Mouse (Mus musculus) hematopoietic multipotent progenitor cell, adult 10-12 weeks (in vitro differentiated cells): Measurements from ENCODE around the gene Olfr786. TPM values are rescaled to one million over a fixed set of nuclear protein-coding genes. Genes with fewer than 3 reads are reported as not detected.

Experiments
- polyA plus RNA-seq: library from polyadenylated mRNA; stranded (reverse); fragments of >175 nt; gene quantifications from 2 replicates; pipeline ENCODE4 v1.2.3, GENCODE M21; 2012; ENCODE audit warnings: low replicate concordance

Gene Olfr786
- not detected in 2 replicates for polyA plus RNA-seq

DNA sequence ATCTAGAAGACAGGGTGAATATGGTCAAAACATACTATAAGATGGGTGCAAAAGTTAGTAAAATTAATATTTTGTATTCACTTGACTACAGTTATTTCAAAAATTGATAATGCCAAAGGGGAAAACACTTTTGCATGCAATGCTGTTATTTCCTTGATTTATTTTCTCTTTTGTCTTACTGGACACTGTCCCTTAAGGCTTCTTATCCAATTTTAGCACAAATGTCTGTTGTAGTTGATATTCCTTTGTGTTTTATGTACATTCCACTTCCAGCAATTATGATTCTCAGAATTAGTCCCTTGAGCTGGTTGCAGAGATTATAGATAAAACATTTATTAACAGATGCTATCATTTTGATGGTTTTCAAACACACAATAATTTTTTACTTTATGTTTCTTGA lies at the start of gene Olfr786:
Gene Olfr786 (plus strand): TSS at position 301 of the 400 bp plus-strand sequence.

GRCm38 (mm10) chr10:129383783-129384182 lies 43.3 kb upstream of the Olfr786 start, which contains the start of gene Olfr784:
Gene Olfr784, plus strand, starts transcription at chr10:129384083.

GRCm38 (mm10) chr10:129405126-129405525 lies 22.0 kb upstream of the Olfr786 start, which contains the start of gene Olfr785:
Gene Olfr785, plus strand, starts transcription at chr10:129405426.

DNA sequence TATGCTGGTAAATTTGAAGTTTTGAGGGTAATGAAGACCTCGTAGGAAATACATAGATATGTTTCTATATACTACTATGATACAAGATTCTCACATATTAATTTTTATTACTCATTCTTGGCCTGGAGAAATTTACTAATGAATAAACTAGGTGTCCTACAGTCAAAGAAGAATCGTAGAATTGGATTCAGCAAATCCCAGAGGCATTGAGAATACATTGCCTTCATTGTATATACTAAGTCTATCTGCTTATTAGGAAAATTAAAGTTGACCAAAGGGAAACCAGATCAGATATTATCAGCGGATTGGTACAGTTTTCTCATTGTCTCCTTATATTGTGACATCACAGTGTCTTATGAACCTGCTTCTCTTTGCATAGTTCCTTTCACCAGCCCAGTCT lies 34.5 kb downstream of the Olfr786 start, which contains the start of gene Olfr787:
Gene Olfr787 (plus strand): TSS at position 301 of the 400 bp plus-strand sequence.

GRCm38 (mm10) chr10:129470698-129471097 lies 43.6 kb downstream of the Olfr786 start, which contains the start of gene Olfr788:
Gene Olfr788, plus strand, starts transcription at chr10:129470998.

DNA sequence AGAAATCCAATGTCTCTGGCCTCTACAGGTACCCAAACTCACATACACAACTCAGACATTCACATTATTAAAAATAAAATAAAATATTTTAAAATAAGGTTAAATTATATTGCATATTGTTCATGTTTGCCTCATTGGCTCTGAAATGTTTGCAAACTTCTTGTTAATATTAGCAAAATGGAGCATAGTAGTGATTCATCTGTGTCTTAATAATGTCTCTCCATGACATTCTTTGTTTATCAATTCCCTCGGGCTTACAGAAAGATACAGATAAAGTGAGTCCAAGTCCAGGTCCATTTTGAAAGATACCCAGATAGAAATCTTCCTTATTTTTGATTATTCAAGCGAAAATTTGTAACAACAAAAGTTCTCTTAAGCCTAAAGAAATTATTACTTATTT lies 57.3 kb downstream of the Olfr786 start, which contains the start of gene Olfr789:
Gene Olfr789 (plus strand): TSS at position 301 of the 400 bp plus-strand sequence.

Other genes with a start within 250 kb of the Olfr786 start
- gene Olfr772, start 249.4 kb upstream of the Olfr786 start, polyA plus RNA-seq: not detected in 2 replicates
- not detected in 2 replicates for gene Olfr773, start 239.9 kb upstream of the Olfr786 start, polyA plus RNA-seq
- not detected in 2 replicates for gene Olfr774, start 191.1 kb upstream of the Olfr786 start, polyA plus RNA-seq
- gene Olfr775, start 178.9 kb upstream of the Olfr786 start, polyA plus RNA-seq: not detected in 2 replicates
- gene Olfr776, start 168.2 kb upstream of the Olfr786 start, polyA plus RNA-seq: not detected in 2 replicates
- not detected in 2 replicates for gene Olfr777, start 155.8 kb upstream of the Olfr786 start, polyA plus RNA-seq
- gene Olfr780, start 109.2 kb upstream of the Olfr786 start, polyA plus RNA-seq: not detected in 2 replicates
- gene Olfr781, start 98.5 kb upstream of the Olfr786 start, polyA plus RNA-seq: not detected in 2 replicates
- gene Olfr782, start 78.5 kb upstream of the Olfr786 start, polyA plus RNA-seq: not detected in 2 replicates
- not detected in 2 replicates for gene Olfr784, start 43.2 kb upstream of the Olfr786 start, polyA plus RNA-seq
- gene Olfr785, start 21.9 kb upstream of the Olfr786 start, polyA plus RNA-seq: not detected in 2 replicates
- gene Olfr787, start 34.6 kb downstream of the Olfr786 start, polyA plus RNA-seq: not detected in 2 replicates
- gene Olfr788, start 43.7 kb downstream of the Olfr786 start, polyA plus RNA-seq: not detected in 2 replicates
- not detected in 2 replicates for gene Olfr789, start 57.4 kb downstream of the Olfr786 start, polyA plus RNA-seq
- not detected in 2 replicates for gene Olfr790, start 71.2 kb downstream of the Olfr786 start, polyA plus RNA-seq
- gene Olfr791, start 94.5 kb downstream of the Olfr786 start, polyA plus RNA-seq: not detected in 2 replicates
- gene Olfr792, start 111.9 kb downstream of the Olfr786 start, polyA plus RNA-seq: not detected in 2 replicates
- gene Olfr794, start 140.3 kb downstream of the Olfr786 start, polyA plus RNA-seq: not detected in 2 replicates
- gene Olfr796, start 185.3 kb downstream of the Olfr786 start, polyA plus RNA-seq: not detected in 2 replicates
- not detected in 2 replicates for gene Olfr798, start 200.6 kb downstream of the Olfr786 start, polyA plus RNA-seq
- gene Olfr799, start 210.2 kb downstream of the Olfr786 start, polyA plus RNA-seq: not detected in 2 replicates
- gene Olfr800, start 230.4 kb downstream of the Olfr786 start, polyA plus RNA-seq: not detected in 2 replicates
- gene Olfr801, start 246.6 kb downstream of the Olfr786 start, polyA plus RNA-seq: not detected in 2 replicates